Mouse (Mus musculus): ENCODE results near the gene Trp53bp2. TPM values are rescaled to one million over a fixed set of nuclear protein-coding genes. Genes with fewer than 3 reads are reported as not detected.

Trp53bp2 gene
- polyA plus RNA-seq (2021; fragmentation: Nextera tagmentation) = 14.3 and 16.6 TPM in 2 replicates
- long read RNA-seq, experiment 1, full-length matches to known transcripts = 1 of 9 reads
- long read RNA-seq, experiment 1, partial matches to known transcripts = 6 of 9 reads
- long read RNA-seq, experiment 1, other reads (novel, unspliced or antisense) = 2 of 9 reads
- long read RNA-seq, experiment 2, full-length matches to known transcripts = 63 of 94 reads
- long read RNA-seq, experiment 2, partial matches to known transcripts = 26 of 94 reads
- long read RNA-seq, experiment 2, other reads (novel, unspliced or antisense) = 5 of 94 reads

DNA sequence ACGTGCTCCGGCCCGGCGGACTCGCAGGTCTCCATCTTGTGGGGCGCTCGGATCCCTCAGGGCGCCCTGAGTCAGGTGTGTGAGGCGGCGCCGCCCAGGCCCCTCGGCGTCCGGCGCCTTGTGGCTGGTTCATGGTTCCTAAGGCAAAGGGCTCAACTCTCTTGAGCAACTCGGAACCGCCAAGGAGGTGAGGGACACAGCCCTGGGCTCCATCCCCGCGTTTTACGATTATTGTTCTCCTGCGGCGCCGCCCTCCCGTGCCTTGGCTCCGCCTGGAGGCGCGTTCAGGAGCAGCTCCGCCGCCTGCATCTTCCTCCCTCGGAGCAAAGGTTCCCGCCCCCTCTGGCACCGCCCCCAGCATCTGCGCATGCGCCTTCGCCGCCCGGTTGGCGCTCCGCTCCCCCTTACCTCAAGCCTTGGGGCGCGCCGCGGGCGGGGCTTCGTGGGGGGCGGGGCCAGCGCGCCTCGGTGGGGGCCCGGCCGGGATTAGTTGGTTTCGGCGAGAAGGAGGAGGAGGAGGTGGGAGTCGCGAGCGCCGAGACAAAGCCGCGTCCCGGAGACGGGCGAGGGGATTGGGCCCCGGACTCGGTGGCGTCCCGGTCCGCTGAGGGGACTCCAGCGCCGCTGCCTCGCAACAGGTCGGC is at the start of gene Trp53bp2:
Gene Trp53bp2 (plus strand): TSS at position 489 of the 644 bp plus-strand sequence.

Other genes starting within 250 kb of the Trp53bp2 start
- not detected in 2 replicates for gene Vmn1r1, start 244.7 kb upstream of the Trp53bp2 start, polyA plus RNA-seq (2021; fragmentation: Nextera tagmentation)
- 140 and 147 TPM in 2 replicates for gene Degs1, start 126.4 kb upstream of the Trp53bp2 start, polyA plus RNA-seq (2021; fragmentation: Nextera tagmentation)
- 6.7 and 7.1 TPM in 2 replicates for gene Fbxo28, start 67.5 kb upstream of the Trp53bp2 start, polyA plus RNA-seq (2021; fragmentation: Nextera tagmentation)
- gene Capn2, start 108.4 kb downstream of the Trp53bp2 start, polyA plus RNA-seq (2021; fragmentation: Nextera tagmentation) = 31.2 and 33.8 TPM in 2 replicates
- gene Capn8, start 155.8 kb downstream of the Trp53bp2 start, polyA plus RNA-seq (2021; fragmentation: Nextera tagmentation) = not detected in 2 replicates

Measured in layer of hippocampus, adult 6 months (tissue).